Mouse (Mus musculus) NIH3T3 (cell line): Measurements from ENCODE around the gene Nkapd1.

Experiments
- DNase-seq: peaks from one replicate; pipeline ENCODE4 v3.0.0-alpha.2; 2012; ENCODE audit warnings: low read depth

Gene Nkapd1

GRCm38 (mm10) chr9:50601536-50601935 is 15.7 kb downstream of the Nkapd1 start:
- DNase-seq = no peak

GRCm38 (mm10) chr9:50596973-50597372 is 20.3 kb downstream of the Nkapd1 start:
- DNase-seq = no peak

DNA sequence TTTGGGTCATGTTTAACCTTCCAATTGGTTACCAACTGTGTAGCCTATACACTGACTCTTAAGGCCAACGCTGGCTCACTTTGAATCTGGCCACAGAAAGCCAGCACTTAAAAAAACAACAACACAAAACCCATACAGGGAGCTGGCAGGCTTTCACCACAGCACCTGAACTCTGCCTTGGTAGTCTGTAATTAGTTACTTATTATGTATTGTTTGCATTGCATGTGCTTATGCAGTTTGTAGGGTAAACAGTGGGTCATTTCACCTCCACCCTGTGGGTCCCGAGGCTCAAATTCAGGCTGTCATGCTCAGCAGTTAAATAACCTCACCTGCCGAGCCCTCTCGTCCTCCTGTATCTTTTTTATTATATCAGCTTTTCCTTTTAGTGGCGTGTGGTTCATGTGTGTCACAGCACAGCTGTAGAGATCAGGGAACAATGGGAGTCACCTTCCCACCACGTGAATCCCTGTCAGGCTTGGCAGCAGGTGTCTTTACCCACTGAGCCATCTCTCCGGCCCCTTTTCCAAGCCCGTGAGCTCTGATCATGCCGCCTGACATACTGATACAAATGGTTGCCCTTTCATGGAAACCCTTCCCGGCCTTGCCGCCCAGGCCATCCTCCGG is 22.4 kb downstream of the Nkapd1 start:
- no peak for DNase-seq

DNA sequence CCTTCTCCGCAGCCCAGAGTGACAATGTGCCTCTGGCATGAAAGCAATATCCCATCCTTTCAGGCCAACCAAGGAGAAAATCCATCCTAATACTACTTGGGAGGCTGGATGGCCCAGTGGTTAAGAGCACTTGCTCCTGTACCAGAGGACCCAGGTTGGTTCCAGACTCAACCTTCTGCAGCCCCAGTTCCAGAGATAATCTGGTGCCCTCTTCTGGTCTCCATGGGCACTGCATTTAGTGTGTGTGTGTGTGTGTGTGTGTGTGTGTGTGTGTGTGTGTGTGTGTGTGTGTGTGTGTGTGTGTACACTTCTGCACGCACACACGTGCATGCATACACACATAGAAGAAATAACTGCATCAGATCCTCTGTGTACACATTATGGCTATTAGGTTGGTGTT is 23.7 kb downstream of the Nkapd1 start:
- DNase-seq = peak; percentile 64

DNA sequence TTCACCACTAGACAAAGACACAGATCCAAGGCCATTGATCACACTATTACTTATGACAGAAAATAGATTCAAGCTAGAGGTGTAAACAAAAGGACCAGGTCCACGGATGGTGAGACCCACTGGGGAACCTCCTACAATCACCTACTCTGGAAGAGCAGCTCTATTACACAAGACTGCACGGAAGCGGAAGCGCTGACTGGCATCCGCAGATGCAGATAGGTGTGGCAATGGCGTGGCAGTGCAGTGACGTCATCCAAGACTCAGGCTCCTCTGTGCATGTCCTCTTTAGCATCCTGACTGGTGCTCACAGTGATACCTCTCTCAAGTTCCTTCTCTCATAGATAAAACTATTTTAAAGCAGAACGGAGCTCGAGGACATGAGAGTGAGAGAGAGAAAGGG is 24.3 kb downstream of the Nkapd1 start:
- no peak for DNase-seq

GRCm38 (mm10) chr9:50590856-50591518 is 26.3 kb downstream of the Nkapd1 start:
- peak; percentile 76 for DNase-seq

- no peak for DNase-seq
Measured at GRCm38 (mm10) chr9:50586955-50587354, 30.3 kb downstream of the Nkapd1 start.

- no peak for DNase-seq
Measured at GRCm38 (mm10) chr9:50585145-50585818, 32.0 kb downstream of the Nkapd1 start.

- peak; percentile 85 for DNase-seq
Measured at GRCm38 (mm10) chr9:50580370-50580769, 36.9 kb downstream of the Nkapd1 start.

DNA sequence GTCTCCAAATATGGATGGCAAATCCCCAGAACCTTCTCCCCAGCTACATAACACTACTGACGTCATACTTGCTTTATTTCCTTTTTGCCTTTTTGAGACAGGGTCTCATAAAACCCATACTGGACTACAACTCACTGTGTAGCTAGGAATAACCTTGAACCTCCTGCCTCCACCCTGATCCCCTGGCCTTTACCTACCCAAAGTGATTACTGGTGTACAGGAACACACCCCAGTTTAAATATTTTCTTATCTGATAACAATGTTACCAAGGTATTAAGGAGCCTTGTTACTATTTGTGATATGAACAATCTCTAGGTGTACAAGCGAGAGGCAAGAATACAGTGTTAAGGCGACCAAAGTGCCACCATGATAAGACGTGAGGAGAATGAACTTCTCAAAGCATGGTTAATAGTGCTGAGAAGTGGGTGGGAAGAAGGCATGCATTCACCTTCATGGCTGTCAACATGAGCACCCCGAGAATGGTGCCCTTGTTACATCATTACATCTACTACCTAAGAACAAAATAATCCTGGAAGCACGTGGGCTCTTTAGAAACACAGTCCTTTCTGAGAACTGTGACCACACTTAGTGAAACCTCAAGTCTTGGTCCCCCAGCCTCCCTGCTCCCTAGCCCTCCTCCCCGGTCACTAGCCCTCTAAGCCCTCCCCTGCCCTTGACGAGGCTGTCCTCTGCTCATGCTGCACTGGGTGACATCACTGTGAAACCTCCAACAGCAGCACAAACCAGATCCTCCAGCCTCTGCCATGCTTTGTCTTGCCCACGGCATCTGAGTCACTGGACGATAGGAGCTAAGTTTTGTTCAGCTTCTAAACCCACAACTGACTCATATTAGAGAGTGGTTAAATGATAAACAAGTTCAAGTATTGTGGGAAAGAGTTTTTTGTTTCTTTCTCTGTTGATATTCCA is 47.4 kb downstream of the Nkapd1 start:
- DNase-seq = peak; percentile 72

DNA sequence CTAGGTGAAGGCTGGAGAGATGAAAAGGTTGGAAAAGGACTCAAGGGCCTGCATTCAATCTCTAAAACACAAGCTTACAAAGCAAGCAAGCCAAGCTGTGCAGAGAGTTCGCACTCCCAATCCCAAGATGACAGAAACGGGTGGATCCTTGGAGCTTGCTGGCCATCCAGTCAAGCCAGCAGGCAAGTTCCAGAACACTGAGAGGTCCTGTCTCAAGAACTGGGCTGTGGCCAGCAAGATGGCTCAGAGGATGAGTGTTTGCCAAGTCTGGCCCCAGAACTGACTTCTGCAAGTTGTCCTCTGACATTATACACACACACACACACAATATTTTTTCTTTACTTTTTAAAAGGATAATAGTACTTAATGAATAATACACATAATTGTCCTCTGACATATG is 49.4 kb downstream of the Nkapd1 start:
- no peak for DNase-seq

- DNase-seq = no peak
Measured at GRCm38 (mm10) chr9:50567372-50567771, 49.9 kb downstream of the Nkapd1 start.

- no peak for DNase-seq
Measured at GRCm38 (mm10) chr9:50565940-50566339, 51.3 kb downstream of the Nkapd1 start.

- peak; percentile 72 for DNase-seq
Measured at GRCm38 (mm10) chr9:50565173-50565572, 52.1 kb downstream of the Nkapd1 start.

DNA sequence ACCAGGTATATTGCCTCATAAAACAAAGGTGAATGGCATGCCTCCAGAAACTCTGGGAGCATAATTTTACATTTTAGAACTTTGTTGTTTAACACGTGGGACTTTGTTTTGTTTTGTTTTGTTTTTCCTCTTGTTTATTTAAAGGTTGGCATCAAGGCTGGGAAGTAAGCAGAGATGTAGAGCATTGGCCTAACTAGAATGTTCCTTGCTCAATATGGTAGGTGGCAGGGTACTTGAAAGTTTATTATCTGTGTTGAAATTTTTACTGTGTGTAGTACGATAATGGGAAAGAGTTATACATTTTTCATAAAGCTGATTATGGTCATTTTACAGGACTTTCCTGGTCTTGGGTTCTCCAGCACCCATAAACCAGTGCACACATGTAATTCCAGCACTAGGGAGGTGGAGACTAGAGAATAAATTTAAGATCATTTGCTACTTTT is 55.3 kb downstream of the Nkapd1 start:
- DNase-seq = no peak

GRCm38 (mm10) chr9:50561145-50561917 is 55.9 kb downstream of the Nkapd1 start, which contains the start of gene Tex12:
Gene Tex12 (minus strand): TSS chr9:50561325.
- DNase-seq = no peak
